Mouse (Mus musculus): ENCODE data around the gene Morf4l1. TPM values are rescaled to one million over a fixed set of nuclear protein-coding genes. Genes with fewer than 3 reads are reported as not detected.
"Not testable (repeated sequence)": the region's sequence is repeated elsewhere in the genome, so short reads cannot be mapped to it uniquely, and the experiment has no call there.

Gene Morf4l1
- polyA plus RNA-seq, 2 experiments from 2014 or later = 309 to 341 TPM

- no peak for ATAC-seq
These were observed 54.6 kb downstream of the Morf4l1 start for GRCm38 (mm10) chr9:90059828-90060573.

- ATAC-seq = no peak
These were observed 57.9 kb downstream of the Morf4l1 start for GRCm38 (mm10) chr9:90056716-90057115.

GRCm38 (mm10) chr9:90055911-90056310 lies 58.7 kb downstream of the Morf4l1 start:
- no peak for ATAC-seq

DNA sequence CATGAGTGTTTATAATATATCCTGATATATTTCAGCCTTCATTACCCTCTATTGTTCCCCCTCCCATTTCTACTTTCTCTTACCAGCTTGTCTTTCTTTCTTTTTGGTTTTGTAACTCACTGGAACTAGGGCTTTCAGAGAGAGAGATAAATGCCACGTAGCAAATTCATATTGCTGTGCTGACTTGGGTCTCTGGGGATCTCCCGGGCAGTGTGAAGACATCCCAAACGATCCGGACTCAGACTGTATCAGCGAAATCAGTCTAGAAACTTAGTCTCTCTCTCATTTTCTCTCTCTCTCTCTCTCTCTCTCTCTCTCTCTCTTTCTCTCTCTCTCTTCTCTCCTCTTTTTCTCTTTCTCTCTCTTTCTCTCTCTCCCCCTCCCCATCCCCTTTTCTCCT lies 59.2 kb downstream of the Morf4l1 start:
- no peak for ATAC-seq

DNA sequence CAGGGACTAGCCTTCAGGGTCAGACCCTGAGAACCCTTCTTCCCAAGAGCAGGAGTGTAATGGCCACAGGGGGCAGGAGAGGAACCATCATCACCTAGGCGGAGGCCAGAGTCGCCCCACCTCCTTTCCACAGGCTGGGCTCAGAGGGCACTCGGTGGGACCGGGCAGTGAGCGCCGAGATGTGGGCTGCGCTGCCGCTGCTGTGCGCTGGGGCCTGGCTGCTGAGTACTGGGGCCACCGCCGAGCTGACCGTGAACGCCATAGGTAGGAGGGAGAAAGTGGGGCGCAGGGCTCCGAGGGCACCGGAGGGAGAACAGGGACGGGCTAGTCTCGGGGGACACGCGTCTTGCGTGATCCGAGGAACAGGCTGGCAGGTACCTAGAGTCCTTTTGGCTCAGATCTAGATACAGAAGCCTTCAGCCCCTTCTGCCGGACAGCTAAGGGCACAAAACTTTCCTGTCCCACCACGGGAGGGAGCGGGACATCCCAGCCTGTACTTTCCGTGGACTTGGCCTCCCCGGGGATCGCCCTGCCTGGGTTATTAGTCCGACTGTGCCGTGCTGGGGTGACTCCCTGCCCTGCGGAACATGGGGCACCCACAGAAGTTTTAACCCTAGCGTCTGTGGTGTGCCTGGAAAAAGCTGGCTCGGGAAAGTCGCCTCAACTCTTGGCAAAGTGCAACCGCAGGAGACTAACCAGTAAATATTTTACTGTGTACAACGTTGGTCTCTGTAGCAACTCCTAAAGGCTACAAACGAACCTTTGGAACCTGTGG lies 60.0 kb downstream of the Morf4l1 start:
- ATAC-seq = no peak

GRCm38 (mm10) chr9:90053852-90054251 lies 60.7 kb downstream of the Morf4l1 start, which contains the start of gene Ctsh:
Gene Ctsh, plus strand, starts transcription at chr9:90054152.
- no peak for ATAC-seq

- no peak for ATAC-seq
These were observed 66.5 kb downstream of the Morf4l1 start for GRCm38 (mm10) chr9:90047937-90048627.

DNA sequence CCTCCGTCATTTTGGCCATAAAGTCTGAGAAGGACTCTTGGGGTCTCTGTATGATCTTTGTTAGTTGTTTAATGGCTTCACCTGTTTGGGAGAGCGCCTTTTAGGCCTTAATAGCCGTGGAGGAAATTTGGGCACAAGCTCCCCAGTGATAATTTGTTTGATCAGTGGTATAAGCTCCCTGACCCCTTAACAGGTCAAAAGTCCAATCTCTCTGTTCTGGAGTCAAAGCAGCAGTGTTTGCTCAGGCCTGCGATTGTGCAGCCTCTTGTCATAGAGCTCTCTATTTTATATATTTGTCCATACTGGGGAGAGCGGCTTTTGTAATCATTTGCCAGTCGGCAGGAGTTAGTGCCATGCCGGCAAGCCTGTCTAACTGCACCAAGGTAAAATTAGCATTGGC lies 69.4 kb downstream of the Morf4l1 start:
- no peak for ATAC-seq

DNA sequence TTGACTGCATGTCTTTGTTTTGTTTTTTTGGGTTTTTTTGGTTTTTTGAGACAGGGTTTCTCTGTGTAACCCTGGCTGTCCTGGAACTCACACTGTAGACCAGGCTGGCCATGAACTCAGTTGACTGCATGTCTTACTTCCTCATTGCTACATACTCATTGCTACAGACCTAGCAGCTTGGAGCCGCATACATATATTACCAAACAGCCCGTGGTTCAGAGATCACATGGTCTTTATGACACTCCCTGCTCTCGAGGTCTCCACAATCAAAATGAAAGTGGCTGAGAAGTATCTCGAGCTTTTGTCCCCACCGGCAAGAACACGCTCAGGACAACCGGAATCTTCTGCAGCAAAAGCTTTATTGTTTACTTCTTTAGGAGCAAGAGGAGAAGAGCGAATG lies 71.7 kb downstream of the Morf4l1 start:
- not testable (repeated sequence) for ATAC-seq

Other genes starting within 250 kb of the Morf4l1 start
- under 1 TPM; 0.28 to 0.95 TPM for gene Rasgrf1, start 204.9 kb downstream of the Morf4l1 start, polyA plus RNA-seq (2017; shearing (Covaris generic))
- 10 to 100 TPM in 1 of 2 experiments, 1 to 10 TPM in 1; 2.0 to 14.6 TPM for gene Ctsh, start 60.6 kb downstream of the Morf4l1 start, polyA plus RNA-seq (2017; shearing (Covaris generic))
- under 1 TPM in 1 of 2 experiments, not detected in 1; 0.05 TPM for gene Adamts7, start 48.3 kb upstream of the Morf4l1 start, polyA plus RNA-seq (2017; shearing (Covaris generic))
- gene Tbc1d2b, start 156.0 kb upstream of the Morf4l1 start, polyA plus RNA-seq (2017; shearing (Covaris generic)) = 10 to 100 TPM; 11.3 to 12.1 TPM